ENCODE assay signal across 10 mouse cellular contexts in the genomic region with DNA sequence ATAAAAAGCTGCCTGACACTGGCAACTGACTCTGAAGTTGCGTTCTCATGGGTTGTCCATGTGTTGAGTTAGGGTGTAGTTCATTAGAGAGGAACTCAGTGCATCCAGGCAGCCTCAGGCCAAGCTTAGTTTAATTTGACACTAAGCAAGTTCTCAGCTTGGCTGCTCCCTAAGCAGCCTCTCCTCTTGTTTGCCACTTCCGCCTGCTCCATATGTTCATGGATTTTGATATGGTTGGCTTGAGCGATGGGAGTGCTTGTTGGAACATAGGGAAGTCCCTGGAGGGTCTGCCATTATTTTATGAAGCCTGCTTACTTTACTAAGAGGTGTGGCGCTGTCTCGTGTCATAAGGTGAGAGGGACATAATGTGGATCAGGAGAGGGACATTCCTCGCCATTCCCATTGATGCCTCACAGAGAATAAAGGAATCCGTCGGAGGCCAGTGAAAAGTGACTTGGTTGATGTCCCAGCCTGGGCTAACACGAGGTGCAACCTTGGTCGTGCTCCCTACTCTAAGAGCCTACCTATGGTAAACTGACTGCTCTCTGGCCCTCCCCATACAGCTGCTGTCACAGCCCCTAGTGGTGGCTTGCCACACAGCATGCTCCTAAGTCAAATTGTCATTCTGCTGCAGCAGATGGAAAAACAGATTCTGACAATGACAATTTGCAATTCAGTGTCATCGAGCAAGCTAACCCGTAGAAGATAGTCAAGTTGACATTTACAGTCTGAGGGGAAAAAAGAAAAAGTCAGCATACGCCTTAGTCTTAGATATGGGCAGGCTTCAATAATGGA.
DNase-seq lines count a peak whose midpoint lies in the region; ATAC-seq and TF ChIP-seq lines count a peak whose summit lies in the region.
"Had no signal": no experiment of that assay in that cellular context is flagged by ENCODE, and none has a peak within 500 bp of the region (broad histone marks: within the 10 kb centered on the region; RNA-seq: fewer than 3 reads in every experiment).

No protein-coding gene starts in this region.

- DNase-seq in hindbrain, embryonic 11.5 days (ENCODE audit: low spot score), result peak; percentile 33
- DNase-seq in lung, embryonic 14.5 days, result peak; percentile 23
- no peak for DNase-seq in lung, postnatal 14 days
- peak; percentile 65 for DNase-seq in ES-CJ7 (ENCODE audit: low read depth, low spot score)
- DNase-seq in embryonic facial prominence, embryonic 10.5 days (ENCODE audit: low spot score), result peak; percentile 19
- DNase-seq in heart, adult 11 months, result no peak
- DNase-seq: lung, postnatal 4 days had no signal

- WGBS in hindbrain, embryonic 11.5 days, result 82% methylated on average over 13 of the region's 13 CpGs
- WGBS in hindbrain, embryonic 12.5 days, result 80% methylated on average over 13 of the region's 13 CpGs
- 74% methylated on average over 13 of the region's 13 CpGs for WGBS in lung, embryonic 14.5 days
- 81% methylated on average over 13 of the region's 13 CpGs for WGBS in embryonic facial prominence, embryonic 10.5 days

- H3K27me3 ChIP-seq in hindbrain, embryonic 11.5 days (ENCODE audit: control insufficient read depth, insufficient read depth, low read length), result no peaks in the 10 kb centered on the region
- H3K27me3 ChIP-seq in hindbrain, embryonic 12.5 days, result no peaks in the 10 kb centered on the region
- no peaks in the 10 kb centered on the region for H3K27me3 ChIP-seq in lung, embryonic 14.5 days (ENCODE audit: insufficient read depth, low read length)
- H3K27me3 ChIP-seq in embryonic facial prominence, embryonic 10.5 days (replicated peaks; ENCODE audit: low read depth, poor library complexity, severe bottlenecking), result no peaks in the 10 kb centered on the region

- H3K9ac ChIP-seq in hindbrain, embryonic 11.5 days (ENCODE audit: low read depth, low read length), result no peak overlapping the region
- no peak overlapping the region for H3K9ac ChIP-seq in hindbrain, embryonic 12.5 days
- no peak overlapping the region for H3K9ac ChIP-seq in lung, embryonic 14.5 days
- H3K9ac ChIP-seq: hindbrain, embryonic 14.5 days had no signal

- H3K27ac ChIP-seq in hindbrain, embryonic 11.5 days (ENCODE audit: low read depth, low read length), result no peak overlapping the region
- no peak overlapping the region for H3K27ac ChIP-seq in hindbrain, embryonic 12.5 days
- H3K27ac ChIP-seq in lung, embryonic 14.5 days (ENCODE audit: low read depth), result no peak overlapping the region
- H3K27ac ChIP-seq in embryonic facial prominence, embryonic 10.5 days (replicated peaks), result no peak overlapping the region
- H3K27ac ChIP-seq: hindbrain, embryonic 14.5 days had no signal

- H3K4me2 ChIP-seq in hindbrain, embryonic 11.5 days (replicated peaks; ENCODE audit: low read depth, low read length), result no peak overlapping the region
- no peak overlapping the region for H3K4me2 ChIP-seq in hindbrain, embryonic 12.5 days (replicated peaks)
- no peak overlapping the region for H3K4me2 ChIP-seq in lung, embryonic 14.5 days
- H3K4me2 ChIP-seq: hindbrain, embryonic 14.5 days had no signal

- H3K4me1 ChIP-seq in hindbrain, embryonic 11.5 days (replicated peaks; ENCODE audit: control insufficient read depth, insufficient read depth, low read length), result no peaks in the 10 kb centered on the region
- no peaks in the 10 kb centered on the region for H3K4me1 ChIP-seq in hindbrain, embryonic 12.5 days
- no peaks in the 10 kb centered on the region for H3K4me1 ChIP-seq in lung, embryonic 14.5 days (ENCODE audit: insufficient read depth)
- 0 out of 2 replicates have a peak, but pooled peaks cover 8% of the 10 kb centered on the region for H3K4me1 ChIP-seq in embryonic facial prominence, embryonic 10.5 days

- no peak for ATAC-seq in hindbrain, embryonic 11.5 days (ENCODE audit: low FRiP score)
- no peak for ATAC-seq in hindbrain, embryonic 12.5 days (ENCODE audit: low FRiP score)
- no peak for ATAC-seq in lung, embryonic 14.5 days (ENCODE audit: insufficient read depth)

- TF ChIP-seq CTCF in lung, embryonic 14.5 days (IDR thresholded peaks at IDR 0.05; ENCODE audit: low read depth), result peak; percentile 72

- H3K9me3 ChIP-seq in hindbrain, embryonic 11.5 days (ENCODE audit: control insufficient read depth, low read length), result no peaks in the 10 kb centered on the region
- no peaks in the 10 kb centered on the region for H3K9me3 ChIP-seq in hindbrain, embryonic 12.5 days (replicated peaks)
- no peaks in the 10 kb centered on the region for H3K9me3 ChIP-seq in lung, embryonic 14.5 days (ENCODE audit: low read depth, low read length)
- H3K9me3 ChIP-seq in embryonic facial prominence, embryonic 10.5 days, result no peaks in the 10 kb centered on the region

- no peak overlapping the region for H3K4me3 ChIP-seq in hindbrain, embryonic 11.5 days (ENCODE audit: low read depth, low read length)
- H3K4me3 ChIP-seq in hindbrain, embryonic 12.5 days, result no peak overlapping the region
- H3K4me3 ChIP-seq in lung, embryonic 14.5 days (ENCODE audit: low read depth, low read length), result no peak overlapping the region
- H3K4me3 ChIP-seq in embryonic facial prominence, embryonic 10.5 days, result no peak overlapping the region

- H3K36me3 ChIP-seq in hindbrain, embryonic 11.5 days (ENCODE audit: control insufficient read depth, insufficient read depth, low read length), result no peaks in the 10 kb centered on the region
- no peaks in the 10 kb centered on the region for H3K36me3 ChIP-seq in hindbrain, embryonic 12.5 days
- no peaks in the 10 kb centered on the region for H3K36me3 ChIP-seq in lung, embryonic 14.5 days (ENCODE audit: insufficient read depth)
- no peaks in the 10 kb centered on the region for H3K36me3 ChIP-seq in embryonic facial prominence, embryonic 10.5 days (replicated peaks)
- H3K36me3 ChIP-seq: G1E had no signal

Comparison
In these comparisons a context has a peak if more than half of its experiments do, and no peak if none do; other contexts are left out.
1. DNase-seq: peak in hindbrain, embryonic 11.5 days (single experiment), lung, embryonic 14.5 days (single experiment), ES-CJ7 (single experiment) and embryonic facial prominence, embryonic 10.5 days (single experiment); none in lung, postnatal 14 days (single experiment) and heart, adult 11 months (single experiment).